Mouse (Mus musculus) midbrain, embryonic 14.5 days (tissue): ENCODE results near the gene Atg13. TPM values are rescaled to one million over a fixed set of nuclear protein-coding genes. Genes with fewer than 3 reads are reported as not detected.

Experiments used
- ATAC-seq: fragments of 200-750 bp; cut with Nextera tagmentation; 2 replicates; pipeline ENCODE4 v1.8.0; 2017; ENCODE audit warnings: moderate number of reproducible peaks, moderate library complexity; ENCODE audit not compliant: low FRiP score, low TSS enrichment
- DNase-seq: peaks from one replicate; pipeline ENCODE4 v3.0.0-alpha.2; 2015
- H3K27ac ChIP-seq: fragments of 300-500 bp; sonication (generic); replicated peaks from 2 replicates; pipeline ENCODE4 v1.5.1; 2014; ENCODE audit warnings: mild to moderate bottlenecking, low read depth, low read length, moderate library complexity
- H3K27me3 ChIP-seq: fragments of 300-500 bp; sonication (generic); 2 replicates; pipeline ENCODE4 v1.6.1; 2014; ENCODE audit warnings: low read length, control low read depth, mixed read lengths; ENCODE audit not compliant: control insufficient read depth, insufficient read depth
- H3K36me3 ChIP-seq: fragments of 300-500 bp; sonication (generic); 2 replicates; pipeline ENCODE4 v1.6.1; 2014; ENCODE audit warnings: low read length, control low read depth; ENCODE audit not compliant: control insufficient read depth, insufficient read depth
- H3K4me1 ChIP-seq: fragments of 300-500 bp; sonication (generic); 2 replicates; pipeline ENCODE4 v1.6.1; 2014; ENCODE audit warnings: mild to moderate bottlenecking, antibody characterized with exemption, low read length, control low read depth; ENCODE audit not compliant: control insufficient read depth, insufficient read depth
- H3K4me2 ChIP-seq: fragments of 300-500 bp; sonication (generic); 2 replicates; pipeline ENCODE4 v1.6.1; 2014; ENCODE audit warnings: mild to moderate bottlenecking, low read length, moderate library complexity
- H3K4me3 ChIP-seq: fragments of 300-500 bp; sonication (generic); replicated peaks from 2 replicates; pipeline ENCODE4 v1.5.1; 2014; ENCODE audit warnings: low read depth, low read length
- H3K9ac ChIP-seq: fragments of 300-500 bp; sonication (generic); replicated peaks from 2 replicates; pipeline ENCODE4 v1.6.1; 2014; ENCODE audit warnings: mild to moderate bottlenecking, low read length, moderate library complexity
- H3K9me3 ChIP-seq: fragments of 300-500 bp; sonication (generic); 2 replicates; pipeline ENCODE4 v1.6.1; 2016; ENCODE audit warnings: low read length, control low read depth, mixed read lengths; ENCODE audit not compliant: control insufficient read depth
- WGBS: fragments of 180-500 bp; shearing (Covaris S2); extraction: QIAGEN DNeasy Blood & Tissue Kit; methylation state at CpG from one replicate; pipeline ENCODE4 v1.1.7; 2014; 5-methylcytosine and 5-hydroxymethylcytosine counted together
- polyA plus RNA-seq: library from polyadenylated mRNA; unstranded; fragments of >200 nt; fragmentation: Nextera tagmentation; extraction: Ambion mirVana; gene quantifications from 2 replicates; pipeline ENCODE4 v1.2.1, GENCODE M21; 2014

Atg13 gene
- polyA plus RNA-seq, 1 experiment from 2014 or later, result 45.0 TPM

DNA sequence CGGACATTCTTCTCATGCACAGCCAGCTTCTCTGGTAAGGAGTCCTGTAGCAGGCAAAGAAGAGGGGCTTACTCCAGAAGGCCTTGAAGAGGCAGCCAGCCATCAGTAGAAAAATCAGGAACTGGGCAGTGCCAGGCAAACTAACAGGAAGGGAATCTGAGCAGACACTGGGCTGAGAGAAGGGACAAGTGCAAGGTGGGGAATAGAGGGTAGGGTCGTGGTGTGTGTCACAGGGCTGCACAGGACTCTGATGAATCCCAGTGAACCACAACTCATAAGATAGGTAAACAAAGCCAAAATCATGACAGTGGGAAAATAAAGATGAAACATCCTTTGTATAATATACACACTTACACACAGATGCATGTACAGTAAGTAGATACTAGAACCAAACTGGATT lies 34.0 kb downstream of the Atg13 start:
- no peak overlapping the region for H3K27ac ChIP-seq
- H3K4me1 ChIP-seq, result no peaks in the 10 kb centered on the region
- ATAC-seq (no peak), DNase-seq (no peak)
- WGBS, result 76% methylated on average over 2 of the region's 2 CpGs
- H3K9ac ChIP-seq, result no peak overlapping the region
- no peaks in the 10 kb centered on the region for H3K9me3 ChIP-seq
- H3K4me3 ChIP-seq, result no peak overlapping the region
- H3K27me3 ChIP-seq, result no peaks in the 10 kb centered on the region
- H3K4me2 ChIP-seq, result no peak overlapping the region
- peaks cover 91% of the 10 kb centered on the region for H3K36me3 ChIP-seq

DNA sequence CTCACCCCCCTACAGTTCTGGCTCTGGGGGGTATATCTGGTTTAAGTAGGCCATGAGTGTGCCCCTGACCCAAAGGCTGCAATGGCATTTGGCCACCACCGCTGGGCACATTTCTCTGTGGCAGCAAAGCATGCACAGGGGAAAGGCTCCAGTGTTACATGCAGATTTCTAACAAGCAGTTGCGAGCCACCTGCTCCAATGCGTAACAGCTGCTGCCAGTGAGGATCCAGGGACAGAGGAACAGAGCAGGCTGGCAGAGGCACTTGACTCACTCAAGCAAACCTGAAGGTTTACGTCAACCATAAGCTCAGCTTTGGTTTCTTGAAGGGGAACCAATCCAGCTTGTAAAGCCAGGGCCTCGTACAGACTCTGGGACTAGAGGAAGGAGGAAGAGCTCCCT lies 35.5 kb downstream of the Atg13 start:
- Histone ChIP-seq H3K4me2 (no peak overlapping the region), H3K27ac (no peak overlapping the region), H3K4me1 (no peaks in the 10 kb centered on the region), H3K9me3 (no peaks in the 10 kb centered on the region), H3K36me3 (peaks cover 89% of the 10 kb centered on the region), H3K9ac (no peak overlapping the region), H3K27me3 (no peaks in the 10 kb centered on the region), H3K4me3 (no peak overlapping the region)
- 87% methylated on average over 5 of the region's 5 CpGs for WGBS
- DNase-seq, result no peak
- ATAC-seq, result no peak

DNA sequence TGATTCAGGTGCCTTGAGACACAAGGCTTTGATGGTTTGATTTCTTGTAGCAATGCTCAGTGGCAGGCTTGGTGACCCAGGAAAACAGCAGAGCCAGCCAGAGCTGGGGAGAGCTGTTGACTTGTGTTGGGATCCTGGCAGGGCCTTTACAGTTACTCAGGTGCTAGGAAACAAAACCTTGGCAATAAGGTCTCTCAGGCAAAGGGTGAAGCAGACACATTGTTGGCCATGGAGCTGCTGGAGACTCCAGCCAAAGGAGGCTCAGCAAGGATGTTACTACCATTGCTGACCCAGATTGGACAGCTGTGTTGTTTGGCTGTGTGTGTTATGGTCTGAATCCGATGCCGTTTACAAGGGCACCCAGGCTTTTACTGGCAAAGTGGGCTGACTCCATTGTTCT lies 36.8 kb downstream of the Atg13 start:
- H3K27ac ChIP-seq, result no peak overlapping the region
- H3K9me3 ChIP-seq, result no peaks in the 10 kb centered on the region
- no peak for ATAC-seq
- H3K4me1 ChIP-seq, result no peaks in the 10 kb centered on the region
- H3K27me3 ChIP-seq, result no peaks in the 10 kb centered on the region
- peaks cover 90% of the 10 kb centered on the region for H3K36me3 ChIP-seq
- DNase-seq, result no peak
- no peak overlapping the region for H3K4me2 ChIP-seq
- no peak overlapping the region for H3K9ac ChIP-seq
- no peak overlapping the region for H3K4me3 ChIP-seq
- WGBS, result 84% methylated on average over 2 of the region's 2 CpGs

DNA sequence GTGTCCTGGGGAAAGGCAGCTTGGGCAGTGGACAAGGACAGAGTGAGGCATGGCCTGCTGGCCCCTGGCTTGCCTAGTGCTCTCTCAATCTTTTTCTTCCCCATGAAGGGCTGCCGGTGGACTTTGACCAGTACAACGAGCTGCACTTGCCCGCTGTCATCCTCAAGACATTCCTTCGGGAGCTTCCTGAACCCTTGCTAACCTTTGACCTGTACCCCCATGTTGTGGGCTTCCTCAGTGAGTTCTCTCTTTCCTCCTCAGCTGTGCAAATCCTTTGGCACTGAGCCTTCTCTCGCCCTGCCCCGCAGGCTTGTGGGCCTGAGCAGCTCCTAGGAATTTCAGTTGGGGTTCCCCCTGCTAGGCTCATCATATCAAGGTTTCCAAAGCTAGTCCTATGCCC lies 40.3 kb downstream of the Atg13 start:
- Histone ChIP-seq H3K4me1 (no peaks in the 10 kb centered on the region), H3K27ac (no peak overlapping the region), H3K4me2 (no peak overlapping the region), H3K4me3 (no peak overlapping the region), H3K36me3 (peaks cover 87% of the 10 kb centered on the region), H3K27me3 (no peaks in the 10 kb centered on the region), H3K9me3 (no peaks in the 10 kb centered on the region), H3K9ac (no peak overlapping the region)
- DNase-seq (no peak), ATAC-seq (no peak)
- WGBS, result 95% methylated on average over 6 of the region's 6 CpGs

DNA sequence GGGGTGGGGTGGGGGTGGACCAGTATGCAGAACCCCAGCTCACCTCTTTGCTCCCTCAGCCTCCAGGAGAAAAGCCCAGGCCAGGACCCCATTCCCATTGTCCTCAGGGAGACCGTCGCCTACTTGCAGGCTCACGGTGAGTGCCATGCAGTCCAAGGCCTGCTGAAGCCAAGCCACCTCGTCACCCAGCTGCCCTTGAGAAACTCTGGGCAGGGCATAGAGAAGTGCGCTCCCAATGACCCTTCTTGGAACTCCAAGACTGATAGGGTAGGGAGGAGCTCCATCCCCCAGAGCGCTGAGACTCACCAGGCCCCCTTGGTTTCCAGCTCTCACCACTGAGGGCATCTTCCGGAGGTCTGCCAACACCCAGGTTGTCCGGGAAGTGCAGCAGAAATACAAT lies 41.0 kb downstream of the Atg13 start:
- Histone ChIP-seq H3K4me3 (no peak overlapping the region), H3K4me1 (no peaks in the 10 kb centered on the region), H3K4me2 (no peak overlapping the region), H3K27ac (no peak overlapping the region), H3K9ac (no peak overlapping the region), H3K27me3 (no peaks in the 10 kb centered on the region), H3K36me3 (peaks cover 86% of the 10 kb centered on the region), H3K9me3 (no peaks in the 10 kb centered on the region)
- 93% methylated on average over 8 of the region's 8 CpGs for WGBS
- DNase-seq (no peak), ATAC-seq (no peak)

DNA sequence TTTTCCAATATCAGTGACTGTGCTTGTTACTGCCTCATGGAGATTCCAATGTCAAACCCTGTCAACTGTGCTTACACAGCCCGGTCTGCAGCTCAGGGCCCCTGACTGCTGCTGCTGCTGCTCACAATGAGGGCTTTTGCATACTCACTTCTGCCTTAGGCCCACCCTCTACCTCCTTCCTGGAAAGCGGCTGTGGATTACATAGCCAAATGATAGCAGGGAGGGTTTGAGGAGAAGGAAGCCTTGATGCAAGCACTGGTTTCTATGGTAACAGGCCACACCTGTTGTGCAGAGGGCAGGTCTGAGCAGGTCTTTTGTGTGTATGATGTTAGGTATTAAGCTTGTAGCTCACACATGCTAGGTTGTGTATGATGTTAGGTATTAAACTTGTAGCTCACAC lies 42.6 kb downstream of the Atg13 start:
- ATAC-seq, result no peak
- Histone ChIP-seq H3K4me2 (no peak overlapping the region), H3K27me3 (no peaks in the 10 kb centered on the region), H3K4me1 (no peaks in the 10 kb centered on the region), H3K27ac (no peak overlapping the region), H3K36me3 (peaks cover 88% of the 10 kb centered on the region), H3K4me3 (no peak overlapping the region), H3K9me3 (no peaks in the 10 kb centered on the region), H3K9ac (no peak overlapping the region)
- DNase-seq, result no peak
- 84% methylated on average over 2 of the region's 2 CpGs for WGBS

DNA sequence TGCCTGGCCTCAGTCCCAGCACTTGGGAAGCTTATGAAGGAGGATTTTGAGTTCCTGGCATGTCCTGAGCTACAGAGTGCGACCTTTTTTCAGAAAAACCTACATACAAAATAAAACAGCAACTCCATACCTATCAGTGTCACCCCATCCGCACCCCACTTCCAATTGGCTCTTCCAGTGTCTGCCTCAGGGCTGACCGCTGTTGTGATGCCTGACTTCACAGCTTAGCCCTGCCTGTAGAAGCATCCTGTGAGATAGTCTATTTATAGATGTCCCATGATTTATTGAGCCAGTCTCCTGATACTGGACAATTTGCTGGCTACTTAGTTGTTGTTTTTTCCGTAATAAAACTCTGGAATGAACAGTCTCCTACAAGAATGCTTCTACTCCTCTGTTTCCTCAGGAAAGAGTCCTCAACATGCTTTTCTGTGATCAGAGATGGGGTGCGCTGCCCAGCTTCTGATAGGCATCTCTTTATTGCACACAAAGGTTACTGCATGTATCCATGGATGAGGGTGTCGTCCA lies 43.9 kb downstream of the Atg13 start:
- H3K4me1 ChIP-seq, result no peaks in the 10 kb centered on the region
- H3K4me2 ChIP-seq, result no peak overlapping the region
- H3K9ac ChIP-seq, result no peak overlapping the region
- H3K4me3 ChIP-seq, result no peak overlapping the region
- H3K27ac ChIP-seq, result no peak overlapping the region
- DNase-seq, result no peak
- WGBS, result 96% methylated on average over 6 of the region's 6 CpGs
- no peaks in the 10 kb centered on the region for H3K27me3 ChIP-seq
- ATAC-seq, result no peak
- peaks cover 90% of the 10 kb centered on the region for H3K36me3 ChIP-seq
- no peaks in the 10 kb centered on the region for H3K9me3 ChIP-seq

DNA sequence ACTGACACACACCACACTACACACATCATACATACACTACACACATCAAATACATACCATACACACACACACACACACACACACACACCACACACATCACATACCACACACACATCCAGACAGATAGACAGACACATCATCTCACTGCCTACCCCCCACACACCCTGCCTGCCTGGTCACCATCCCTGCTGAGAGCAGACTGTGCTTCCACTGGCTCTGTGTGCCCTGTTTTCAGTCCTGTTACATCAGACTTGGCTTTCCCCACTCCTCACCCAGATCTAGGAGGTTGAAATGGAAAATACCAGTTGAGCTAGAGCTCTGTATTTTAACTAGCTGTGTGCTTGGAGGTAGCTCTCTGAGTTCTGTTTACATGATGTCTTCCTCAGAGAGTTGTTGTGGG lies 45.6 kb downstream of the Atg13 start:
- no peak overlapping the region for H3K4me3 ChIP-seq
- no peaks in the 10 kb centered on the region for H3K4me1 ChIP-seq
- no peak overlapping the region for H3K27ac ChIP-seq
- ATAC-seq, result no peak
- peaks cover 85% of the 10 kb centered on the region for H3K36me3 ChIP-seq
- H3K9me3 ChIP-seq, result no peaks in the 10 kb centered on the region
- DNase-seq, result no peak
- no peak overlapping the region for H3K4me2 ChIP-seq
- H3K27me3 ChIP-seq, result no peaks in the 10 kb centered on the region
- no peak overlapping the region for H3K9ac ChIP-seq

- Histone ChIP-seq H3K4me3 (no peak overlapping the region), H3K27me3 (no peaks in the 10 kb centered on the region), H3K4me2 (no peak overlapping the region), H3K4me1 (no peaks in the 10 kb centered on the region), H3K27ac (no peak overlapping the region), H3K9ac (no peak overlapping the region), H3K9me3 (no peaks in the 10 kb centered on the region), H3K36me3 (peaks cover 86% of the 10 kb centered on the region)
- WGBS, result 94% methylated on average over 6 of the region's 6 CpGs
- no peak for ATAC-seq
- DNase-seq, result no peak
These were observed 49.4 kb downstream of the Atg13 start for GRCm38 (mm10) chr2:91660981-91661380.
